Mouse (Mus musculus) urinary bladder, postnatal 25 days (tissue): ENCODE results near the gene Fbxo8.

Experiments
- DNase-seq: peaks from one replicate; pipeline ENCODE4 v3.0.0; 2022; ENCODE audit warnings: low spot score

Gene Fbxo8

GRCm38 (mm10) chr8:56611736-56612135, 60.8 kb downstream of the Fbxo8 start:
- DNase-seq = no peak

- DNase-seq = no peak
Observed at GRCm38 (mm10) chr8:56614235-56614634, 63.3 kb downstream of the Fbxo8 start.

DNA sequence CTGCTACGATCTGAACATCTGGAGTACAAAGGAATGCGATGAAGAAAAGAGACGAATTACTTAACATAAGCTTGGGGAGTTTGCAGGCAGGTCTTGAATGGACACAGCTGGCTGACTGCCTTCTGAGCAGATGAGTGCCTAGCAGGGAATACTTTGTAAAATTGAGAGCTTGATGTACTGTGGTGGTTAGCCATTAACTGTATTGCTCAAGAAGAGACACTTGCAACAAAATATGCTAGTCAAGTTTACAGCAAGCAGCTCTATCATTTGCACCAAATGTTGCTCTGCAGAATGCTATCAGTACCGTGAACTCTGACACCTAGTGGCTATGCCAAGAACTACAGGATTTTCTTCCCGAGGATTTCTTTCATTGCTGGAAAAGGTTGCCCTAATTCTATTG, 64.1 kb downstream of the Fbxo8 start:
- DNase-seq = peak; percentile 38

GRCm38 (mm10) chr8:56616260-56616659, 65.4 kb downstream of the Fbxo8 start:
- peak; percentile 26 for DNase-seq

GRCm38 (mm10) chr8:56617271-56617670, 66.4 kb downstream of the Fbxo8 start:
- DNase-seq = no peak

- DNase-seq = no peak
Observed at GRCm38 (mm10) chr8:56619056-56619455, 68.2 kb downstream of the Fbxo8 start.

- DNase-seq = no peak
Observed at GRCm38 (mm10) chr8:56619571-56619970, 68.7 kb downstream of the Fbxo8 start.

DNA sequence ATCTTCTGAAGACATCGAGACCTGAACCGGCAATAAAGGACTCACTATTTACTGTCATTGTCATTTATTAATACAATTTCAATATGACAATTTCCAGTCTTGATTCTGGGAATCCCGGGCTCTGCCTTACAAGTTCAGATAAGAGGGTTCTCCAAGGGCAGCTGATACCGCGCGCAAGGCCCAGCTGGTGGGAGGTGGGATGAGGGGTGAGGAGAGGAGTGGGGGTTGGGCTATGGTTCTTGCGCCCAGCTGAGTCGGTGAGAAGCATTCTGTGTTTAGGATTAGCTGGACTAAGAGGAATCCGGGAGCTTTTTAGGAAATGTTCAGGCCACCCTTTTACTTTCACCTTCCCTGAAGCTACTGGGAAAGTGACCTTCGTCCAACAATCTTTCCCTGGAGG, 69.8 kb downstream of the Fbxo8 start:
- no peak for DNase-seq

DNA sequence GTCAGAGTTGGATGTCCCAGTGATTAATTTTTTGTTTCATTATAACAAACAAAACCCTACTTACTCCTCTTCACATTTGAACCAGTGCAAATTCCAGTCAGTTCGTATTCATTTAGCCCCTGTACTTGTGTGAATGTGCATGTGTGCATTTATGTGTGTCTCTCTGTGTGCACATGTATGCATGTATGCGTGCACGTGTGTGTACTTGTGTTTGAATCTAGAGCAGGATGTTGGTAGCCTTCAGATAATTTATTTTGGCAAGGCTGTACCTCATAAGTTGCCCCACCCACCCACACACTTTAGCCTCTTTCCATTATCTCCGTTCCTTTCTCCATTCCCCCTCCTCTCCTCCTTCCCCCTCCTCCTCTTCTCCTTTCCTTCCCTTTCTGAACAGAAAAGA, 70.2 kb downstream of the Fbxo8 start:
- no peak for DNase-seq

DNA sequence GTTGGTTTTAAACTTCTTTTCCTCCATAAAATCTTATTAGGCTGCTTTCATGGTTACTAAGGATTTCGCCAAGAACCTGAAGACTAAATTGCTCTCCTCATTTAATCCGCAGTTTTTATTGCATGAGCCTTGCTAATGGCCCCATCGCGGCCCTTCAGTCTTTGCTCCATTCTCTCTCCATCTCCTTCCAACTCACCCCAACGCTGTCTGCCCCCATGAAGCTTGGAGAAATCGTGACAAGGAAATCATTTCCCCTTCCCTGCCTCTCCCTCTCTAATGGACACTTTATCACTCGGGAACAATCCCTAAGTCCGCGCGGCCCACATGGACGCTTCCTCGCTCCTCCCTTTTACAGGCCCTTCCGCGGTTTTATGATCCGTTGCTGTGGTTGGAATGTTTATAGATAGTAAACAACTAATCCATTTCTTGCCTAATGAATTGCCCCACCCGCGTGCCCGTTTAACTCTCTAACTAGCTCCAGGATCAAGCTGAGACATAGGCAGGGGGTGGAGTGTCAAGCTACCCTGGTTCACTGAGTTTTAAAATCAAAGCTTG, 71.7 kb downstream of the Fbxo8 start:
- DNase-seq = no peak

- DNase-seq = no peak
Observed at GRCm38 (mm10) chr8:56623346-56623745, 72.5 kb downstream of the Fbxo8 start.

DNA sequence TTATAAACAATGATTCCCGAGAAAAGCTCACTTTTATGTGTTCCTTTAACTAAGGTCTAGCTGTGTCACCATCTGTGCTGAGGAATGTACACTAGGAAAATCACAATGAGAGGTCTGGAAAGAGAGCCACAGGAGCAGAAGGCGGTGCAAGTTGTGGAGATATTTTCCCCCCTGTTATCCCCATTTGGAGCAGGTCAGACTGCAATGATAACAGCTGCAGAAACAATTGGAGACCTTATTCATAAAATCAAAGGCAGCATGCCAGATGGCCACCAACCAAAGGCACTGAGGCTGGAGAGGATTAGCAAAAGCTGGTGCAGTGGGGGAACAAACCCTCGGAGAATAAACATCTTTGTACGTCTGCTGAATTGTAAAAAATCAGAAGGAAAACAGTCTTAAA, 78.3 kb downstream of the Fbxo8 start:
- no peak for DNase-seq

- DNase-seq = no peak
Observed at GRCm38 (mm10) chr8:56639277-56639676, 88.4 kb downstream of the Fbxo8 start.
